Mouse (Mus musculus) forebrain, postnatal 0 days (tissue): ENCODE results near the gene Rnf220. TPM values are rescaled to one million over a fixed set of nuclear protein-coding genes. Genes with fewer than 3 reads are reported as not detected.

ENCODE experiments used
- ATAC-seq: fragments of 200-750 bp; cut with Nextera tagmentation; 2 replicates; pipeline ENCODE4 v1.8.0; 2017; ENCODE audit warnings: mild to moderate bottlenecking, moderate library complexity
- DNase-seq: peaks from one replicate; pipeline ENCODE4 v3.0.0-alpha.2; 2015
- H3K27ac ChIP-seq: fragments of 300-500 bp; sonication (generic); 2 replicates; pipeline ENCODE4 v1.5.1; 2014; ENCODE audit warnings: low read depth, mild to moderate bottlenecking, antibody characterized with exemption, low read length, moderate library complexity, mixed read lengths
- H3K27me3 ChIP-seq: fragments of 300-500 bp; sonication (generic); 2 replicates; pipeline ENCODE4 v1.6.1; 2014; ENCODE audit warnings: mild to moderate bottlenecking, low read length, mixed read lengths; ENCODE audit not compliant: insufficient read depth
- H3K36me3 ChIP-seq: fragments of 300-500 bp; sonication (generic); 2 replicates; pipeline ENCODE4 v1.6.1; 2014; ENCODE audit warnings: mild to moderate bottlenecking, moderate library complexity; ENCODE audit not compliant: insufficient read depth
- H3K4me1 ChIP-seq: fragments of 300-500 bp; sonication (generic); 2 replicates; pipeline ENCODE4 v1.6.1; 2014; ENCODE audit warnings: antibody characterized with exemption; ENCODE audit not compliant: insufficient read depth
- H3K4me2 ChIP-seq: fragments of 300-500 bp; sonication (generic); 2 replicates; pipeline ENCODE4 v1.6.1; 2014; ENCODE audit warnings: low read depth, mild to moderate bottlenecking, moderate library complexity
- H3K4me3 ChIP-seq: fragments of 300-500 bp; sonication (generic); 2 replicates; pipeline ENCODE4 v1.5.1; 2014; ENCODE audit warnings: low read depth, low read length, mixed read lengths
- H3K9ac ChIP-seq: fragments of 300-500 bp; sonication (generic); 2 replicates; pipeline ENCODE4 v1.6.1; 2014; ENCODE audit warnings: mild to moderate bottlenecking
- H3K9me3 ChIP-seq: fragments of 300-500 bp; sonication (generic); 2 replicates; pipeline ENCODE4 v1.6.1; 2016; ENCODE audit warnings: low read length
- CTCF ChIP-seq: sonication (generic); IDR thresholded peaks from 2 replicates; pipeline ENCODE4 v1.5.1; 2016; ENCODE audit warnings: antibody characterized with exemption, control low read depth, low read depth
- WGBS: fragments of 180-500 bp; shearing (Covaris S2); extraction: QIAGEN DNeasy Blood & Tissue Kit; methylation state at CpG from one replicate; pipeline ENCODE4 v1.1.7; 2014; 5-methylcytosine and 5-hydroxymethylcytosine counted together
- polyA plus RNA-seq: library from polyadenylated mRNA; unstranded; fragments of >200 nt; fragmentation: Nextera tagmentation; extraction: Ambion mirVana; gene quantifications from 2 replicates; pipeline ENCODE4 v1.2.1, GENCODE M21; 2015
- total RNA-seq: library from RNA; depleted of rRNA; stranded (reverse); fragments of >200 nt; gene quantifications from 2 replicates; pipeline ENCODE4 v1.2.3, GENCODE M21; 2014

The Rnf220 gene
- total and polyA plus RNA-seq, 2 experiments from 2014 or later = 140 to 185 TPM

DNA sequence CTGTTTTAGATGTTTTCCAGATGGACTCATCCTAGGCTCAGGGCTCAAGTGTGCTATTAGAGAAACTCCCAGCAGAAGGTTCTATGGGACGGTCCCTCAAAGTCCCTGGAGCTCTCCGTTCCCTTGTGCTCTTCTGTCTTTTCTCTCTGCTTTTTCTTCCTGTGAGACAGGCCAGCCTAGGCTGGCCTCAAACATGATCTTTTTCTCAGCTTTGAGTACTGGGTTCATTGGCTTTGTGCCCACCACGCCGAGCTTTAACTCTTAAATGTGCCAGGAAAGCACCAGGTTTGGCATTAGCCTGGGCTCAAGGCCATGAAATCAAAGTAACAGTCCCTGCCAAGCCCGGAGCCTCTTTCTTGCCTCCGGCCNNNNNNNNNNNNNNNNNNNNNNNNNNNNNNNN, 256.0 kb downstream of the Rnf220 start:
- TF ChIP-seq CTCF = no peak
- no peak overlapping the region for H3K9ac ChIP-seq
- ATAC-seq (no peak), DNase-seq (peak; percentile 41)
- H3K27ac ChIP-seq = no peak overlapping the region
- H3K4me2 ChIP-seq = no peak overlapping the region
- no peaks in the 10 kb centered on the region for H3K36me3 ChIP-seq
- H3K9me3 ChIP-seq = no peaks in the 10 kb centered on the region
- H3K4me1 ChIP-seq = no peaks in the 10 kb centered on the region
- no peaks in the 10 kb centered on the region for H3K27me3 ChIP-seq
- H3K4me3 ChIP-seq = no peak overlapping the region
- 40% methylated on average over 6 of the region's 6 CpGs for WGBS

DNA sequence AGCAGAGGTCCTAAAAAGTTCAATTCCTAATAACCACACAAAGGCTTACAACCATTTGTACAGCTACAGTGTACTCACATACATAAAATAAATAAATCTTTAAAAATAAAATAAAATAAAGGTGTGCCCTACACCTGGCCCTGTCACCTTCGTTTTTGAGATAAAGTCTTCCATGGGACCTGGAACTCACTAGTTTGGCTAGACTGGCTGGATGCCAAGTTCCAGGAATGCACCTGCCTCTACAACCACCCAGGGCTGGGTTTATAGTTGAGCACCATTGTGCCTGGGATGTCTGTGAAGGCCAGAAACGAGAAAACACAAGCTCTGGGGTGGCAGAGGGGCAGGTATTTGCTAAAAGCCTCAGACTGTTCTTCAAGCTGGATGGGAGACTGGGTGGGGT, 257.7 kb downstream of the Rnf220 start:
- Histone ChIP-seq H3K36me3 (no peaks in the 10 kb centered on the region), H3K27me3 (no peaks in the 10 kb centered on the region), H3K4me2 (no peak overlapping the region), H3K27ac (no peak overlapping the region), H3K9ac (no peak overlapping the region), H3K4me3 (no peak overlapping the region), H3K4me1 (no peaks in the 10 kb centered on the region), H3K9me3 (no peaks in the 10 kb centered on the region)
- TF ChIP-seq CTCF = no peak
- ATAC-seq (no peak), DNase-seq (no peak)
- 49% methylated on average over 2 of the region's 2 CpGs for WGBS

DNA sequence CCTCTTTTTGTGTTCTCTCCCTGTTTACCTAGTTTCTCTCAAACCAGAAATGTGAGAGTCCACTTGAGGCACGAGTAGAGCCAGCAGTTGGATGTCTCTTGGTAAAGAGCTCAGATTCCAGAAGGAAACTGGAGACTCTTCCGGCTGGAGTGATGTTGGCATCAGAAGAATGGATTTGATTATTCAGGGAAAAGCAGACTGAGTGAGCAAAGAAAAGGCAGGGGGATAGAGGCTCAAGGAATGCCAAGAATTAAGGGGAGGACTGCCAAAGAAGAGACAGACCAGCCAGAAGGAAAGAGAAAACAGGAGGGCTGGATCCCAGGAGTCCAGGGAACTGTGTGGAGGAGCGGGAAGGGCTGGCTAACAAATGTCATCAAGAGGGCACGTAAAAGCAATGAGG, 261.0 kb downstream of the Rnf220 start:
- H3K27ac ChIP-seq = no peak overlapping the region
- no peaks in the 10 kb centered on the region for H3K9me3 ChIP-seq
- ATAC-seq (no peak), DNase-seq (peak; percentile 33)
- H3K27me3 ChIP-seq = no peaks in the 10 kb centered on the region
- no peaks in the 10 kb centered on the region for H3K36me3 ChIP-seq
- H3K9ac ChIP-seq = no peak overlapping the region
- WGBS = 35% methylated on average over 4 of the region's 4 CpGs
- no peak for TF ChIP-seq CTCF
- H3K4me2 ChIP-seq = no peak overlapping the region
- no peak overlapping the region for H3K4me3 ChIP-seq
- H3K4me1 ChIP-seq = no peaks in the 10 kb centered on the region

DNA sequence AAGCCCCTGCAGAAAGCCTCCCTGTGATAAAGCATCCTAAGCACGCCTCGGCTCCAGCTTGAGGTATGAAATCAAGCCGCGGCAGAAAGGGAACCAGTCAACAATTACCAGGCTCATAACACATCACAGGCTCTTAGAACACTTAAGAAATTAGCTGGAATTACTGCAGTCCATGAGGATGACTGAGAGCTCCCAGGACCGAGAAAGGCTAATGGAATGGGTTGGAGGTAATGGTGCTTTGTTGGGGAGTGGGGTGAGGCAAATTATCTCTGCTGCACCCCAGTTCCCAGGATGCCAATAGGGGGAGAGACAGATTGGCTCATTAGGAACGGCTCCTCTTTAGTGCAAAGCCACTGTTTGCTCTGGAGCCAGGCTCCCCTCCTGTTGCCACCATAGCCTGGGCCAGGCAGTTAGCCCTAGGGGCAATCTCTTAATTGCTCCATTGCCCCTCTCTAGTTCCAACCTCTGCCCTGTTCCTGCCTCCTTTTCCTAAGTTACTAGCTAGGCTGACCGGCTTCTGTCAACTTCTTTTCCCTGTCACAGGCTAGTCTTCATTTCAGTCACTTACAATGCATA, 262.6 kb downstream of the Rnf220 start:
- no peaks in the 10 kb centered on the region for H3K27me3 ChIP-seq
- no peak for TF ChIP-seq CTCF
- 43% methylated on average over 7 of the region's 7 CpGs for WGBS
- H3K4me2 ChIP-seq = no peak overlapping the region
- no peak overlapping the region for H3K27ac ChIP-seq
- no peak overlapping the region for H3K9ac ChIP-seq
- H3K4me1 ChIP-seq = no peaks in the 10 kb centered on the region
- H3K36me3 ChIP-seq = no peaks in the 10 kb centered on the region
- no peak for DNase-seq
- H3K4me3 ChIP-seq = no peak overlapping the region
- H3K9me3 ChIP-seq = no peaks in the 10 kb centered on the region
- ATAC-seq = no peak

DNA sequence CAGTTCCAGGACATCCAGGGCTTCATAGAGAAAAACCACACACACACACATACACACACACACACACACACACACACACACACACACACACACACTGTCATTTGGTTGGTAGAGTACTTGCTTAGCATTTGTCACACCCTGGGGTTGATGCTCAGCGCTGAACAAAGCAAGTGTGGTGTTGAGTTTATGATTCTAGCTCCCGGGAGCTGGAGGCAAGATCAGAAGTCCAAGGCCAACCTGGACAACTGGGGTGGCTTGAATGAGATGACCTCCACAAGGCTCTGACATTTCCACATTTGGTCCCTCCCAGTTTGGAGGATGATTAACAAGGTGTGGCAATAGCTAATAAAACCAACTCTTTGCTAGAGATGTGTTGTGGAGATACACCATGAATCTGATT, 265.6 kb downstream of the Rnf220 start:
- no peaks in the 10 kb centered on the region for H3K27me3 ChIP-seq
- 93% methylated on average over 2 of the region's 2 CpGs for WGBS
- ATAC-seq = no peak

DNA sequence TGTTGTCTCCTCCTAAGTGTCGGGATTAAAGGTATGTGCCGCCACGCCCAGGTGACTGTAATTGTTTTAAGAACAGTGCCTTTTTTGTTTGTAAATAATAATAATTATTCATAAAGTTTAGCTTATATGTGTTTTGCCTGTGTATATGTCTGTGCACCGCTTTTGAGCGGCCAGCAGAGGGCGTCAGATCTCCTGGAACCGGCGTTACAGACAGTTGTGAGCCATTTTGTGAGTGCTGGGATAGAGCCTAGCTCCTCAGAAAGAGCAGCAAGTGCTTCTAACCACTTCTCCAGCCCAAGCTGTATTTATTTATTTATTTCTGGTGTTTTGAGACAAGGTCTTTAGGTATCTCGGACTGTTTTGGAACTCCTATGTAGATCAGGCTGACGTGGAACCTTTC, 266.5 kb downstream of the Rnf220 start:
- no peaks in the 10 kb centered on the region for H3K36me3 ChIP-seq
- DNase-seq (no peak), ATAC-seq (no peak)
- H3K9me3 ChIP-seq = no peaks in the 10 kb centered on the region
- peak; percentile 44 for TF ChIP-seq CTCF
- H3K27ac ChIP-seq = no peak overlapping the region
- H3K4me2 ChIP-seq = no peak overlapping the region
- 51% methylated on average over 10 of the region's 10 CpGs for WGBS
- H3K9ac ChIP-seq = no peak overlapping the region
- no peaks in the 10 kb centered on the region for H3K4me1 ChIP-seq
- no peaks in the 10 kb centered on the region for H3K27me3 ChIP-seq
- H3K4me3 ChIP-seq = no peak overlapping the region

More for the DNA sequence above, 265.6 kb downstream of the Rnf220 start:
- no peak overlapping the region for H3K4me3 ChIP-seq
- DNase-seq = no peak
- no peak overlapping the region for H3K4me2 ChIP-seq
- H3K9me3 ChIP-seq = no peaks in the 10 kb centered on the region
- no peak overlapping the region for H3K27ac ChIP-seq
- no peaks in the 10 kb centered on the region for H3K36me3 ChIP-seq
- no peak for TF ChIP-seq CTCF
- H3K4me1 ChIP-seq = no peaks in the 10 kb centered on the region
- H3K9ac ChIP-seq = no peak overlapping the region

DNA sequence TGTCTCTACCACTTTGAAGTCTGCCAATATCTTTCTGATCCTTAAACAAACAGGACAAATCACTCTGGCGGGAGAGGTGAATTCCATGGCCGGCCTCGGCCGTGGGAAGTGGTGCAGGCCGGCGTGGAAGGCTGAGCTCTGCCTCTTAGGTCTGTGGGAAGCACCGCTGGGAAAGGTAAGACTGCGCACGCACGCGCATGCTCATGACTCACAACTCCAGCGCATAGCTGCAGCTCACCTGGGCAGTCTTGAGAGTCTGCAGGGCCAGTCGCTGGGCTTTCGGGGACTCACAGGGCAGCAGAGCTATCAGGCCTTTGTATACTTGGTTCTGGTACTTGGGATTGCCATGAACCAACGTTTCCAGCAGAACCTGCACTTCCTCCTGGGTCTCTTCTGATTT, 267.3 kb downstream of the Rnf220 start:
- Histone ChIP-seq H3K4me3 (no peak overlapping the region), H3K9me3 (no peaks in the 10 kb centered on the region), H3K9ac (no peak overlapping the region), H3K27me3 (no peaks in the 10 kb centered on the region), H3K4me1 (no peaks in the 10 kb centered on the region), H3K36me3 (no peaks in the 10 kb centered on the region), H3K4me2 (no peak overlapping the region), H3K27ac (no peak overlapping the region)
- ATAC-seq (no peak), DNase-seq (no peak)
- 79% methylated on average over 15 of the region's 15 CpGs for WGBS
- no peak for TF ChIP-seq CTCF
